Mouse (Mus musculus) cerebellum, adult 2 months (tissue): ENCODE measurements at regions not wholly inside any gene's neighbourhood (a gene's known extent, or its start where the extent isn't known, plus 50 kb on each side); places are given as distances from the start of the nearest gene placed in this dataset.

Experiments
- CTCF ChIP-seq: fragments of 200-500 bp; IDR thresholded peaks from 2 replicates; pipeline ENCODE4 v1.5.1; 2011; ENCODE audit warnings: low read depth, mild to moderate bottlenecking, control low read depth, low read length, moderate library complexity, borderline replicate concordance; ENCODE audit not compliant: insufficient read depth
- POLR2A ChIP-seq: fragments of 200-500 bp; IDR thresholded peaks from 2 replicates; pipeline ENCODE4 v1.6.1; 2011; ENCODE audit warnings: low read length, control low read depth, borderline replicate concordance; ENCODE audit not compliant: insufficient read depth

- TF ChIP-seq CTCF (no peak), POLR2A (no peak)
Observed at GRCm38 (mm10) chr4:100714240-100714639, 62.2 kb upstream of the Cachd1 start.
